Mouse (Mus musculus) layer of hippocampus, adult 9-11 months (tissue): Measurements from ENCODE around the gene Cxcl10.

Source experiments
- DNase-seq: peaks from one replicate; pipeline ENCODE4 v3.0.0; 2022

Gene Cxcl10

DNA sequence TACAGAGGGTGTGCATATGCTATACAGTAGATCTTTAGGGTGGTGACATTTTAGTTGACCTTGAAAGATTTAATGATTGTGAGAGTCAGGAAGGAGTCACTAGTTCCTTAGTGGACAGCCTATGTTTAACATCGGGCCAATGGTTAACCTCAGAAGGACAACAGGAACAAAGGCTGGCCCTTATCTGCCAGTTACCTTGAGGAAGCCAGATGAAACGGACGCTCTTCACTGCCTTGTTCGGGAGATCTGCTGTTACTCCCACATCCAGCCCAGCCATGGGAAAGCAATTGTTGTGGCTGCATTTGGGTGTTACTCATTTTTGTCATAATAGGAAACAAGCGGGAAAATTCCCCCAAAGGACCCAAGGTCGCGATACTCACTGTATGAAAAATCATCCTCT lies 34.9 kb downstream of the Cxcl10 start:
- no peak for DNase-seq

DNA sequence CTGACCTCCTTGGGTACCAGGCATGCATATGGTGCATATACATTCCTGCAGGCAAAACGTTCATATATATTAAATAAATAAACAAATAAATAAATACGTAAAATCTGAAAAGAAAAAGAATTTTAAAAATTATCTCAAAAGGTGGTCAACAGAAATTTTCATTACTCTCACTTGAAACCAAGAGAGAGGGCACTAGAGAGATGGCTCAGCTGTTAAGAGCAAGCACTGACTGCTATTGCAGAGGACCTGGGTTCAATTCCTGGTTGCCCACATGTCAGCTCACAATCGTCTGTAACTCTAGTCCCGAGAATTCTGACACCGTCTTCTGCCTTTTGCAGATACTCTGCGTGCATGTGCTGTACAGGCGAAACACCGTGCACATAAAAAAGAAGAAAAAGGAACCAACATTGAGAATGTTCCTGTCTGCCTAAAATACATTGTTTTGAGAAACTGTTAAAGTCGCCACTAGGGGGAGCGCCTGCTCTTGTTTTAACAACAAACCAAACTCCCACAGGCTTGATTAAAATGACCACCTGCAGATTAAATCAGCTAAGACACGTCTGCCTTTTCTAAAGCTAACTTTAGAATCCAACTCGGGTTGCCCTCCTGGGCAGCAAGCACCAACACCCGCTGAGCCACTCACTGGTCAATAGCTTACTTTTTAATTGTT lies 36.5 kb downstream of the Cxcl10 start:
- DNase-seq: peak; percentile 89

GRCm38 (mm10) chr5:92309681-92310511 lies 38.8 kb downstream of the Cxcl10 start, which contains the start of gene Sdad1:
Gene Sdad1, minus strand, starts transcription at chr5:92310479.
- peak; percentile 94 for DNase-seq

DNA sequence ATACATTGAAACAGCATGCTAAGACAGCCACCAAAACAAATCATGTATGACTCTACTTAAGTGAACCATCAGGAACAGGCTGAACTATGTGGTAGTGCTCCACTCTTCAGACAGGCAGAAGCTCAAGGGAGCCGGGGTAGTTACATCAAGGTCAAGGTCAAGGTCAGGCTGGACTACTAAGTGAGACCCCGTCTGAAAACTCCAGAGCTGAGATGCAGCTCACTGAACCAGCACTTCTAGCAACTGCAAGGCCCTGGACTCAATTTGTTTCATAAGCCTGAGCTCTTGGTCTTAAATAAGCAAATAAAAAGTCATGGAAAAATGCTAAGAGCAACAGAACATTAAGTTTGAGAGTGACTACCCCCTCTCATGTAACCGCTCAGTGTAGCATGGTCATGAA lies 44.4 kb downstream of the Cxcl10 start:
- DNase-seq: no peak

DNA sequence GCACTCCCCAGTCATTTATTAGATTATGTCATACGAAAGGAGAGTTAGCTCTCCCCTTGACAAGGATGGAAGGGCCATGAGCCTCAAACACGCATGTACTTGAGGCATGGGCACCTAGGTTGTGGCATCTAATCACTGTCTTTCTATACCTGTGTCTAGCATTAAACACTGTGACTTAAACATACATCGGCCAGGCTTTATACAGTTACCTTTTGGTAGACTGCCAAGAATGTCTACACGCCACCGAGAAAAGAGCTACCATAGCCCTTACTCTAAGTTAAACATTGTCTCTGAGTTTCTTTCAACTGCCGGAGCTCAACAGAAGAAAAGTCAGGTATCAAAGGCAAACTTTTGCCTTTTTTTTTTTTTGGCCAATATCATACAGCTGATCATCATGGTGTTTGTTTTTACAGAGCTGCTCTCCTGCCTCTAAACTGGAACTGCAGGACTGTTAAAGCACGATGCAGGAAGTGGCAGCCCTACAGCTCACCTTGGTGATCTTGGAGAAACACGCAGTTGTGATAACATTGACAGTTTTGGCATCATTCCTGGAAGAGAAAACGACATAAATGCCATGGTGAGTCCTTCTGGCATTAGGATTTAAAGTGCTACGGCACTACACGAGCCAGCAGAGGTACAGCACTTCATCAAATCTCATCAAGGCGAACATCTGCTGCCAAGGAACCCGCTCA lies 46.4 kb downstream of the Cxcl10 start:
- no peak for DNase-seq
